Mouse (Mus musculus): Measurements from ENCODE around the gene Adam12.

DNA sequence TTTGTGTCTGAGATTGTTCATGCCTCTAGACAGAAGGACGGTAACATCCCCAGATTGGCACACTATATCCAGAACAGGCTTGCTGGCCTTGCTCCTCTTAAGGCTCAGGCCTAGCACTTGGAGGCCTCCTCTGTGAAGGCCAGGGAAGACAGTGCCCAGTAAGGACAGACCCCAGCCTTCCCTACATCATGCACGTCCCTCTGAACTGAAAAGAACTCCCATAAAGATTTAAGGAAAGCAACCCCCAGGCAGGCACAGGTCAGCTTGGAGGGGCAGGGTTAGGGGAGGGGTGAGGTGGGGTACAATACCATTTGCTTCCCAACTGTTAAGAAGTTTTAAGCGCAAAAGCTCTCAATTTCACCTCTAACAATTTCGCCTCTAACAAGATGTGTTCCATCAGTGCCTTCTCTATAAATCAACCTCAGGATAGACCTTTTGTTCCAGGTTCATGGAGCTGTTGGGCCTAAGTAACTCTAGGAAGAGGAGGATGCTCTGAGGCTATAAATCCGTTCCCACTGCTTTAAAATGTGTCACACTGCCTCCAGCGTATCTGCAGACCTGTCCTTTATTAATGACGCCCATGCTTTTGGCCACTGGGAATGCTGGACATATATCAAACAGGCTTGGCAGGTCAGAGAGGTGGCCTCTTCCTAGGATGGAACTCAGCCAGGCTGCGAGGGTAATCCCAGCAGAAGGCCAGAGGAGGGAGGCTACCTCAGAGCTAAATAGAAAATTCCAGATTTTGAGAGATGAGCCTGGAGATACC, 150.5 kb downstream of the Adam12 start:
- no peak for TF ChIP-seq CTCF (IDR thresholded peaks at IDR 0.05; ENCODE audit: extremely low read depth, insufficient read length, insufficient replicate concordance, low read depth, low read length)
- no peak for TF ChIP-seq POLR2A (IDR thresholded peaks at IDR 0.05; ENCODE audit: low read depth, low read length)
